Mouse (Mus musculus) Patski (cell line): Measurements from ENCODE around the gene Cabp1. TPM values are rescaled to one million over a fixed set of nuclear protein-coding genes. Genes with fewer than 3 reads are reported as not detected.
A peak's percentile ranks its signal among the peaks of the same experiment; 100 is the strongest.

ENCODE experiments used
- ATAC-seq: fragments of 100-300 bp; one replicate; pipeline ENCODE4 v1.8.0; 2021
- CTCF ChIA-PET: fragments of 350-600 bp; sonication (Branson Sonifier 250); formaldehyde crosslinking; loops from one replicate; lab custom pipeline; 2022; ENCODE audit warnings: inconsistent platforms; lab: Charles Lee
- POLR2A ChIA-PET: fragments of 350-600 bp; sonication (Branson Sonifier 250); formaldehyde crosslinking; loops from one replicate; lab custom pipeline; 2022; ENCODE audit warnings: antibody characterized with exemption, inconsistent platforms; lab: Charles Lee
- DNase-seq: peaks from one replicate; pipeline ENCODE4 v3.0.0-alpha.2; 2011; ENCODE audit warnings: low read depth, low spot score
- H3K27me3 ChIP-seq: fragments of 371-371 bp; one replicate; pipeline ENCODE4 v1.5.1; 2021
- CTCF ChIP-seq: fragments of 100-300 bp; IDR thresholded peaks from one replicate; pipeline ENCODE4 v1.5.1; 2021
- in situ Hi-C: fragments of 300-500 bp; cut with MboI; formaldehyde crosslinking; loops from 3 replicates; pipeline ENCODE4 v1.11.1; 2018; ENCODE audit warnings: low pct_unique_long_range_greater_than_20kb, mixed read lengths
- polyA plus RNA-seq: library from polyadenylated mRNA; unstranded; gene quantifications from one replicate; pipeline ENCODE4 v1.2.3, GENCODE M21; 2021

Cabp1 gene
- polyA plus RNA-seq, 1 experiment from 2014 or later = 0.05 TPM

DNA sequence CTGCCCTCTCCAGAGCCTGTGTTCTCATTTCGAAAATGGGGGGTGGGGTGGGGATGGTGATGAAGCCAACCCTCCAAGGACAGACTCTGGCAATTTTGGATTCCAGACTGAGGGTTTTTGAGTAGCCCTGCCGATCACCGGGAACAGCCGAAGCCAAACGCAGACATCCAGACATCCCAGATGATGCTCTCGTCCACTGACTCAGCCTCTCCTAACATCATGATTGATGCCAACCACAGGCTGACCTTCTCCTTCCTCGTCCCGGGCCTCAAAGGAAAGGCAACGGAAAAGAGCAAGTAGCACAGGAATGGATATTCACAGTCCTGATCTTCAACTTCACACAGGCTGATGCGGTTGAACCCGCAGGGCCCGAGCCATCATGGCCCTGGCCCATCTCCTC, 4.1 kb downstream of the Cabp1 start:
- in situ Hi-C loops = no loop called here
- ChIA-PET CTCF (no interaction called here), POLR2A (interaction anchor here (0.6 kb wide), 1 partner anchor 492 kb away, joined by 4 read pairs; no protein-coding TSS in a partner anchor)
- no peak for ATAC-seq
- H3K27me3 ChIP-seq = peaks cover 19% of the 10 kb centered on the region
- TF ChIP-seq CTCF = no peak
- DNase-seq = no peak

DNA sequence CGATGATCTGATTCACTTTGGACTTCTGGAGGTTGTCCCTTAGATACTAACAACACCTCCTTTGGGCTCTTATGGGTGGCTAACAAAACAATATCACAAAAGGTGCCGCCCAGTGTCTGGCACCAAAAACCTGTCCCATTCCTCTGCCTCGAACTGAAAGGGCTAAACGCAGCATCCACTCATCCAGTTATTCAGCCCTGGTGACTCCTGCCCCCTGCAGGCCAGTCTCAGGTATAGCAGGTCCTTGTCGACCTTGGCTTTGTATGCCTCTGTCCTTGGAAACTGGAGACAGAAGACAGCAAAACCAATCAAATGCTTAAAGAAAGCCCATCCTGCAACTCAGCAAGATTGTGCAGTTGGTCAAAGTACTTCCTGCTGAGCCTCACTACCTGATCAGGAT, 5.4 kb downstream of the Cabp1 start:
- H3K27me3 ChIP-seq = peaks cover 11% of the 10 kb centered on the region
- in situ Hi-C loops = loop anchor here (5.0 kb wide), 1 partner anchor 48 kb away; the partner anchor contains the start of gene Pop5
- ATAC-seq (no peak), DNase-seq (no peak)
- ChIA-PET CTCF (interaction anchor here (1.4 to 1.5 kb wide), 2 partner anchors 10 to 25 kb away, joined by 3 to 5 read pairs; no protein-coding TSS in a partner anchor), POLR2A (interaction anchor here (1.0 kb wide), 1 partner anchor 10 kb away, joined by 3 read pairs; no protein-coding TSS in a partner anchor)
- no peak for TF ChIP-seq CTCF

DNA sequence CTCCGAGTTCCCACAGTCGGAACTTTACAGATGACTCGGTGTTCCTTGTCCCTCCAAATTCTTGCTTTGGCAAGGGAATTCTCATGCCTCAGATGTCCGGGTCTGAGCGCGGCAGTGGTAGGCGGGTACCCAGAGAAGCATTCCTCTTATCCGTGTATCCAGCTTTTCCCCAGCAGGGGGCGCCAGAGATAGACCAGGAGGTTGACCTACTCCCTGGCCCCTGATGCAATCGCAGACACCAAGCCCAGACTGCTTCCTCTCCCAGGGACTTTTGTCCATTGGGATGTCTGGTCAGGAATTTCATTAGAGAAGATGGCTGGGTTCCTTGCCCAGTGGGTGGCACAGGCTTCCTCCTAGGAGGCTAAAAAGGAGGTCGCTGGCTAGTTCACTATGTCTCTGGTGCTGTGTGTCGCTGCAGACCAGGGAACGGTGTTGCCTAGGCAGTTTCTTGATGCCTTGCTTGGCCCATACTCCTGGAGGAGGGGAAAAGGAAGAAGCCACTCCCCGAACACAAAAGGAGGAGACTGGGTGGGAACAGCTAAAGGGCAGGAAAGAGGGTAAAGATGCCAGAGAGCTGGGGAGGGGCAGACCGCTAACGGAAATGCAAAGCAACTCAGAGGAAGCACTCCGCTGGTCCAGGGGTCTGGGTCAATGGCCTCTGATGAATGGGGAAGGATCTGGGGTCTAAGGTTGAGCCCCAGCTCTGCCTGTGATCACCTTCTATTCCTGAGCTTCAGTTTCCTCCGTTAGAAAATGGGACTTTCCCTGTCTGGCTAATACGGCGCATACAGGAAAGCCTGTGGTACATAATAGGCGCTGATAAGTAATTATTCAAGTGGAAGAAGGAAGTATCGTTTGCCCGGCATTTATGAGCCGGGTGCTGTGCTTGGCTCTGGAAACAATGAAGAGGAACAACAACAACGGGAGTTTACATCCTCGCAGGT, 6.7 kb downstream of the Cabp1 start:
- peaks cover 3% of the 10 kb centered on the region for H3K27me3 ChIP-seq
- in situ Hi-C loops = loop anchor here (5.0 kb wide), 1 partner anchor 50 kb away; the partner anchor contains the start of gene Pop5
- POLR2A ChIA-PET = no interaction called here
- peak; percentile 48 for ATAC-seq
- TF ChIP-seq CTCF = no peak
- CTCF ChIA-PET = interaction anchor here (0.8 to 1.5 kb wide), 9 partner anchors 9 to 49 kb away, joined by 3 to 5 read pairs (median 3); no protein-coding TSS in a partner anchor
- peak; percentile 12 for DNase-seq

DNA sequence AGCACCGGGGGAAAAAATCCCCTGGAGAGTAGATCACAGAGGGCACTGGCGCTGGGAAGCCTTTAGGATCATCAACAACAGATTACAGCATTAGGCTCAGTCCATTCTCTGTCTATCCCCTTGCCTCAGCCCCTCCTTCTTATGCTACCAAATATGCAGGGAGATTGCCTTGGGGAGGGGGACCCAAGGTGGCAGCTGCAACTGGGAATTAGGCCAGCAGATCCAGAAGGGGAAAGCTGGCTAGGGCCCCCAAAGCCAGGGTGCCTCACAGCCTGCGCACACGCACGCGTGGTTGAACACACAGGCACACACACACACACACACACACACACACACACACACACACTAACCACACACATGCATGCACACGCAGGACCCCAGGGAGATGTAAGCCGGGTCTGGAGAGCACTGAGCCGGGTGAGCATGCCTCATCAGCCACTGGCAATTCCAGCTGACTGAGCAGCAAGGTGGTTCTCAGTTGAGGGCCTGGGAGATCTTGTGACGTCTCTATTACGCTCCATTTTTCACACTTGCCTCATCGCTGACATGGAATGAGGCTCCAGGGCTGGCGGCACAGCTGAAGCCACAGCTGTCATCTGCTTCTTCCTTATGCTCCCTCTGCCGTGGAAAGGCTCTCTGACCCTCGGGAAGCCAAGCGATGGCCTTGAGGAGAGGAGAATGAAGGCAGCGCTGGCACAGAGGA, 7.7 kb downstream of the Cabp1 start:
- no peaks in the 10 kb centered on the region for H3K27me3 ChIP-seq
- ChIA-PET CTCF (interaction anchor here (0.7 to 1.4 kb wide), 7 partner anchors 10 to 50 kb away, joined by 3 to 4 read pairs (median 3); no protein-coding TSS in a partner anchor), POLR2A (interaction anchor here (0.6 kb wide), 2 partner anchors 30 to 196 kb away, joined by 4 read pairs; no protein-coding TSS in a partner anchor)
- TF ChIP-seq CTCF = no peak
- peak; percentile 37 for ATAC-seq
- DNase-seq = peak; percentile 34
- in situ Hi-C loops = loop anchor here (5.0 kb wide), 1 partner anchor 51 kb away; the partner anchor contains the start of gene Pop5

DNA sequence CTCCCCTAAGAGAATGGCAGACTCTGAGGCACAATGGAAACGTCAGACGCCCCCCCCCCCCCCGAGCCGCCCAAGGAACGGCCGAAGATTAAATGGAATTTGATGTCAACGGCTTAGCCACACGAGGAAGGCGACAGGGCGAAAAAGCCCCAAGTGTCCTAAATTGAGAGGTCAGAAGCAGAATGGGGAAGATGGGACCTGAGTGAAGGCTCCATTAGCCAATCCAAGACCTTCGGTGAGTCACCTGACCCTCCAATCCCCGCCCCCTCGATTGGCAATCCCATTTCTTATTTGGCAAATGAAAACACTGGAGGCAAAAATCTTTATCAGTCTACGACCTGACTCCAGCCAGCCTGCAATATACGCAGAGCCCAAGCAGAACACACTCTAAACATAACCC, 9.5 kb downstream of the Cabp1 start:
- TF ChIP-seq CTCF = no peak
- POLR2A ChIA-PET = interaction anchor here (0.7 kb wide), 1 partner anchor 64 kb away, joined by 5 read pairs; no protein-coding TSS in a partner anchor

DNA sequence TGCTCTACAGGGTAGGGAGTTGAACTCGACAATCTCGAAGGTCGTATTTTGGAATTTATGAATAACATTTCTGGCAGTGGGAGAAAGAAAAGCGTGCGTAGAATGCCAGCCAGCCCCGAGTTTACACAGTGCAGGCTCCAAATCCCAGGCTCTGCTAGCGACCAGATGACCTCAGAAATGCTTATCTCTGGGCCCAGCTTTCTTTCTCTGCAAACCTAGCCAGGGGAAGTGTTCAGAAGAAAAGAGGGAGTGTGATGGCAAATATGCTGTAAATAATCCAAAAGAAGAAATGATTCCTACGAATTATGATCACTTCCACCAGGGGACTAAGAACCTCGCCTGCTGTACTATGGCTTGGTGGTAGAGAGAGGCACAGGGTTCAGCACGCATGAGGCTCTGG, 10.7 kb downstream of the Cabp1 start:
- ChIA-PET POLR2A (no interaction called here), CTCF (no interaction called here)
- ATAC-seq (no peak), DNase-seq (no peak)
- in situ Hi-C loops = no loop called here
- TF ChIP-seq CTCF = no peak
- H3K27me3 ChIP-seq = no peaks in the 10 kb centered on the region

More for the DNA sequence above, 9.5 kb downstream of the Cabp1 start:
- DNase-seq = no peak
- in situ Hi-C loops = loop anchor here (5.0 kb wide), 1 partner anchor 53 kb away; the partner anchor contains the start of gene Pop5
- no peaks in the 10 kb centered on the region for H3K27me3 ChIP-seq
- ATAC-seq = no peak
- CTCF ChIA-PET = no interaction called here

DNA sequence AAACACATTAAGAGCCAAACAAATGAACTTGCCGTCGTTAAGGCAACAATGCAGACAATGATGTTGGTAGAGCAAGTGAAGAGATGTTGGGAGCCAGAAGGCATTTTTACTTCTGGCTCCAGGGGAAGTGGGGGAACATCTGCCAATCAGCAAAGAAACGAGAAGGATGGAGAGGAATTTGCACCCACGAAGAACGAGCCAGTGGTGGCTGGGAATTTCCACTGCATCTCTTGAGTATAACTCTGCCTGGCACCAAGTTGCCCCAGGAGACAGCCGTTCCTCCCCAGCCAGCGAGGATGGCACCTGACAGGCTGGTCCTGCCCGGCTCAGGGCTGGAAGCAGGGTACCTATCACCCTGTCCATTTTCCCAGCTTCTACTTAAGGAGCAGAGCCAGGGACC, 11.3 kb downstream of the Cabp1 start:
- DNase-seq (no peak), ATAC-seq (no peak)
- no peak for TF ChIP-seq CTCF
- in situ Hi-C loops = no loop called here
- no peaks in the 10 kb centered on the region for H3K27me3 ChIP-seq
- POLR2A ChIA-PET = no interaction called here
- CTCF ChIA-PET = no interaction called here

DNA sequence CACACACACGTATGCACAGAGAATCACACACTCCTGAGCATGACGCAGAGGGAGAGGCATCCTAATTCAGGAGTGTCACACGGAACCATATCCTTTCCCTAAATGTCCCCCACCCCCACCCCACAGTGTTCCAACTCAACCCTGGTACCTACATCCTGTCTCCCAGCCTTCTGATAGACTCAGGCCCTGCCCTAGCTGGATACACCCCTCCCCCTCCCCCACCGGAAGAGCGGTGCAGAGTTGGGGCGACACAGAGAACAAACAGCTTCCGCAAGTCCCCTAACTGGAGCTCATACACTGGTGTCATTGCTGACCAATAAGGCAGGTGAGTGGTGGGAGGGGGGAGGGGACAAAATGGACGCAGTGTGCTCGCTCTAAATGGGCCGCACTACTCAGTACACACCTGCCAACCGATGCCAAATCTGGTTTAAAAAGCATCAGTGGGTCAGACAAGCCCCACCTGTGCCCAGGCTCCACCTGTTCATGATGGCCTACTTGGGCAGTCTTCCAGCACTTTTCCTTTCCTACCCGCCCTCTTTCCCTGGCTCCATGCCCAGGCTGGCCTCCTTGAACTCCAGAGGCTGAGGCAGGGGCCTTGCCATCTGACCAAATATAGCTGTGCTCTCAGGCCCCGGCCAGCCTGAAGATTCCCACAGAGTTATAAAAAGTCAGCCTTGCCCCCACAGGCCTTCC, 12.8 kb downstream of the Cabp1 start:
- in situ Hi-C loops = no loop called here
- peaks cover under 1% of the 10 kb centered on the region for H3K27me3 ChIP-seq
- ChIA-PET POLR2A (interaction anchor here (0.7 kb wide), 2 partner anchors 13 to 652 kb away, joined by 3 read pairs; no protein-coding TSS in a partner anchor), CTCF (interaction anchor here (0.9 kb wide), 1 partner anchor 48 kb away, joined by 3 read pairs; no protein-coding TSS in a partner anchor)
- TF ChIP-seq CTCF = no peak
- DNase-seq (no peak), ATAC-seq (no peak)

DNA sequence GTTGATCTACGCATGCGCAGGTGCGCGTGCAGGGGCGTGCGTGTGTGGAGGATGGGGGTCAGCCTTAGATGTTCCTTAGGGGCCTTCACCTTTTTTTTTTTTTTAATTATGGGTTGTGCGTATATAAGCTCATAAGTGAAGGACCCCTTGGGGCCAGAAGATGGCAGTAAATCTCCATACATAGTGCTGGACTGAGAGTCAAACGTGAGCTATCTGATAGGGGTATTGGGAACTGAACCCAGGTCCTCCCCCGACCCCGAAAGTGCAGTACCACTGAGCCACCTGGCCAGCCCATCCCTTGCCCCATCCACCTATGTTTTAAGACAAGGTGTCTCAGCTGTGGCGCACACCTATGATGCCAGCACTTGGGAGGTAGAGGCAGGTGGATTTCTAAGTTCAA, 14.6 kb downstream of the Cabp1 start:
- POLR2A ChIA-PET = interaction anchor here (0.7 to 1.1 kb wide), 2 partner anchors 9 to 146 kb away, joined by 3 to 4 read pairs; no protein-coding TSS in a partner anchor
- ATAC-seq = no peak
- in situ Hi-C loops = no loop called here

More for the DNA sequence above, 14.6 kb downstream of the Cabp1 start:
- CTCF ChIA-PET = interaction anchor here (0.9 to 1.5 kb wide), 2 partner anchors 9 to 12 kb away, joined by 3 to 5 read pairs; no protein-coding TSS in a partner anchor
- TF ChIP-seq CTCF = no peak
- DNase-seq = no peak
- peaks cover 3% of the 10 kb centered on the region for H3K27me3 ChIP-seq
